Mouse (Mus musculus): ENCODE data around the gene Cds1.
"Not testable (repeated sequence)": the region's sequence is repeated elsewhere in the genome, so short reads cannot be mapped to it uniquely, and the experiment has no call there.

The Cds1 gene

DNA sequence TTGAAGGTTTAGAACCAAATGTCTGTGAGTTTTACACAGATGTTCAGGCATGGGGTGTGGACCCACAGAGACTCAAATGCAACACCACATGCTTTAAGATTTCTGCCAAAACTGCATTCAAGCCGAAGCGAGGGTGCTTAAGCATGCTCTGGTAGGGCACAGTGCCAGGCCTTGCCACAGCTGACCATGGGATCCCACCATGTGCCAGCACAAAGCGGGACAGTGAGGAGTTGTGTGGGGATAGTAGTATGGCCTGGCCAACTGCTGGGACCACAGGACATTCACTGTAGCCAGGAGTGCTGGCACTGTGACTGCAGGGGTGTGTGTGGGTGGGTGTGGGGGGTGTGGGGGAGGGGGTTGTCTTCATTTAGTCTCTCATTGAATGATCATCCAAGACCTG lies 64.0 kb downstream of the Cds1 start:
- CTCF ChIA-PET: no interaction called here

DNA sequence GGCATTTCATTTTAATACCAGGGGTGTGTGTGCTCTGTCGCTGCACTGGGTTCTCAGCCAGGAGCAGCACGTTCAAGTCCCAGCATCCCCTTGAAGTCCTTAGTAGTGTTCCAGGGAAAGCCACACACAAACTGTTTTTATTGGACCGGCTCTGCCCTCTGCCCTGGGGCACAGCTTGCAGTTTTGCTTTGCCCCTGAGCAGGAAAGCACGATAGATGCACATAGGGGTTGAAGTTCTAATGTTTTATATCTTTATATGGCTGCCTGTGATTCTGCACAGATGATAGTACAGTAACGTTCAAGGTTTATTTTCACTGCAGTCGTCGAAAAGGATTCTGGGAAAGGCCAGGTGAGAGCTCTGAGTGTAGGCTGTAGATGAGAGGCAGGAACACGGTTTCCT lies 65.2 kb downstream of the Cds1 start:
- CTCF ChIA-PET: no interaction called here

DNA sequence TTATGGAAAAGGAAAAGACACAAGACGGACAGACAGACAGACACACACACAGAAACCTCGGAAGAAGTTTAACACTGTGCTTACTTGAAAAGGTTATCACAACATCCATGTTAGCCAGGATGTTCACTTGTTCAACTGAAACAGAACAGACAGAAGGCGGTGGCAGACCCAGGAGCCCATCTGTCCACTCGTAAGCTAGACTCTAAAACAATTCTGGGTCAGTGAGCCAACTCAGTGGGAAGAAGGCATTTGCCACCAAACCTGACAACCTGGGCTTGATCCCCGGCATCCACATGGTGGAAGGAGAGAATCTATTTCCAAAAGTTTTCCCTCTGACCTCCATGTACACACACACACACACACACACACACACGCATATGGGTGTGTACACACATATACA lies 67.1 kb downstream of the Cds1 start:
- CTCF ChIA-PET: no interaction called here

DNA sequence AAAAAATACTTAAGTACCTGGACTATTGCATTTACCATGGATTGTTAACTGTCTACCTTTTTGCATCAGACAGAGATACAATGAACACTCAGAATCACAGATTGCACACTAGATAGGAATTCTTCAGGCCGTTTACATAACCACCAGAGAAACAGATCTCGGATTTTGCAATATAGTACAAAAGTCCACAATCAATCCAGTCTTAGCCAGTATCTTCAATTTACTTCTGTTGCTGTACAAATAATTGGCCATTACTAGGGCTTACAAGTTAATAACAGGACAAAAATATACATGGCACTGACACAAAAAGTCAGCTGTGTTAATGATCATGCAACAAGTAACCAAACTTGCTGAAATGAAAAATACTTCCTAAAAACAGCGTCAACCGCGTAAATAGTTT lies 68.1 kb downstream of the Cds1 start:
- CTCF ChIA-PET: no interaction called here

DNA sequence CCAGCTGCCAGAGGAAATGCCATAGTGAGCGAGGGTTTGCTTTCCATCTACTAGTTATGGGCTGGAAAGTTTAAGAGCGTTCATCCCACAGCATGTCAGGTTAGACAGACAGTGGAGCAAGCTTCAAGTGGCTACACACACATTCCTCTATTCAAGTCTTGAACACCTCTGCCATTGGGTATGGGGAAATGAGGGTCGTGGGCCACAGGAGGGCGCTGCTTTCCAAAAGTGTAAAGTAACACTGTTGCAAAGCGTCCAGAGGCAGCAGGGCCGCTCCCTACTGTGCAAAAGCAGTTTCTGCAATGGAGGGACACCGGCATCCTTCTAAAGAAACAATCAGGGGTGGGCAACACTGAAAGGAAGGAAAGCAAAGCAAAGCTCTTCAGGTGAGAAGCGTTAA lies 68.9 kb downstream of the Cds1 start:
- CTCF ChIA-PET: no interaction called here

DNA sequence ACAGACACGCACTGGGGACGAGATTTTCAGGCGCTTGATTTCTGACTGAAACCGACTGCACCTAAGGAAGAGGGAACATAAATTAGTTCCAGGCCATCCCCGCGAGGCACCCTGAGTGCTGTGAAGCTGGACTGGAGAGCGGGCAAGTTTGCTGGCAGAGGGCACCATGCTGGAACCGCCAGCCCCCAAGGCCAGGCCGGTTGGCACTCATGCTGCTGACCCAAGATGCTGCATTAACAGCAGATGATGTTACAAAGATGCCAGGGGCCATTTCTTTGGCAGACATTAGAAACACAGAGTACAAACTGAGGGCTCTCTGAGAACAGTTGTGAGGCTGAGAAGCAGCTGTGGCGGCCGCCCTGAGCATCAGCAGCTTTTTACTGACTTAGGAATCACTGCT lies 71.3 kb downstream of the Cds1 start:
- CTCF ChIA-PET: no interaction called here

DNA sequence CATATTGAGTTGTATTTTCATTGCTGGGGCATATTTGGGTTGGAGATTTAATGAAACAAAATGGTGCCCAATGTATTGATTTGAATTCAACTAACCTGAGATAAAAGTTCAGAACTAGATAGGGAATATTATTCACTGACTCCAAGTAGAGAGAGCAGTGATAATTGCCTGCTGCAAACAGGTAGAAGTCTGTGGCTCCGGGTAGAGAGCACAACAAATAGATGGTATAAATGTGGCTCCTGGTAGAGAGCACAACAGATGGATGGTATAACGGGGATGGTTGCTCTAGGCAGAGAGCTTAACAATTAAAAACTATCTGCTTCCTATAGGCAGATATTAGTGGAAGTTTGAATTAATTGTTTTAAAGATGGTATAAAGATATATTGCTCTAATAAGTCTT lies 72.7 kb downstream of the Cds1 start:
- CTCF ChIA-PET: not testable (repeated sequence)

DNA sequence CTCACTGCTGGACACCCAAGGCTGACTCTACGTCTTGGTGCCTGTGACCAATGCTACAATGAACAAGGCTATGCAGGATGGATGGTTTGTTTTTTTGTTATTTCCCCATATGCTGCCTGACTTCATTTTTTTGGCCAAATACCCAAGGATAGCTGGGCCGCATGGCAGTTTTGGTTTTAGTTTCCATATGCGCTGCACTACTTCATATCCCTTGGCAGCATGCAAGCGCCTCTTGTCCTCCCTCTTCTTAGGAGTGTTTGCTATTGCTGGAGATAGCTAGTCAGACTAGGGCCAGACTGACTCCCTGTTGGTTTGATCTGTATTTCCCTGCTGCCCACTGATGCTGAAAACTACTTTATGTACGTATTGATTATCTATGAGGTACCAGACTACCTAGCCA lies 75.5 kb downstream of the Cds1 start:
- CTCF ChIA-PET: no interaction called here

DNA sequence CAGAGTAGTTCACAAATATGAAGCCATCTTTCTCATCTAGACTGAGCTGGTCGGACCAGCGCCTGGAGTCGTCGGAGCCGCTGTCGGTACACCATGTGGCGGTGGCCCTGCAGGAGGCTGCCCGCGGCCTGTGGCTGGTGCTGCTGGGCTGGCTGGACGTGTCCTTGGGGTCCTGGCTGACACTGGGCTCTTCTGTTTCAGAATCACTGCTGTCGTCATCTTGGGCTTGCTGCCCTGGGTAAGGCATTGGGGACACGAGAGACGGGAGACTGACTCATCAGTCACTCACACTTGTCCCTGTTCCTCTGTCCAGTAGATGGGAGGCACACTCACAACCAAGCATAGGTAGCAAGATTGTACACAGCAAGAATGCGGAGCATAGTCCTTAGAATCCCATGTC lies 80.1 kb downstream of the Cds1 start:
- CTCF ChIA-PET: no interaction called here

DNA sequence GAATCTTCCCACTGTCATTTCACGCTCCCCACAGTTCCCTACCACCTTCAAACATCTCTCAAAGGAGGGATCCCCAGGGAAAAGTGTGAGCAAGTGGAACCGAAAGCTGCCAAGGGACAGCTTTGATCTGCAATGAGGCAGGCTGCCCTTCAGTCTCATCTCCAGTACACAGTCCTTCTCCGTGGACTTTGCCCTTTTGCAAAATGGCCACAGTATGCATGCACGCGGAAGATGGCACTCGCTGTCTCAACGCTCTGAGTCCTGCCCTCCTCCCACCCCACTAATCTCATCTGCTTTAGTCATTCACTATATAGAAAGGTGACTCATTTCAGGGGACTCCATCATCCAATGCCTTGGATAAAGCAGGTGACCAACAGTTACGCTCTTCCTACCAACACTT lies 81.0 kb downstream of the Cds1 start:
- CTCF ChIA-PET: no interaction called here

DNA sequence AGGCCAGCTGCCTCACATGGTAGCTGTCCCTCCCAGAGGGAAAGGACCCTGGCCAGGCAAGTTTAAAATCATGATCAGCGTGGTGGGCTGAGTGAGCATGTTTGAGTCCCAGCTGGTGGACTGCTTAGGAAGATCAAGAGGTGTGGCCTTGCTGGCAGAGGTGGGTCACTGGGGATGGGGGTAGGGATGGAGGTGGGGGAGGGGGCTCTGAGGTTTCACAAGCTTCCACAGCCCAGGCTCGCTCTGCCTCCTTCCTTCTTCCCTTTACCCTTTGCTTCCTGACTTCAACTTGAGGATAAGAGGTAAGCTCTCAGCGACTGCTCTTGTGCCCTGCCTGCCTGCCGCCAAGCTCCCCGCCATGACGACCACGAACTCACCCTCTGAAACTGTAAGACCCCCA lies 82.4 kb downstream of the Cds1 start:
- CTCF ChIA-PET: no interaction called here

DNA sequence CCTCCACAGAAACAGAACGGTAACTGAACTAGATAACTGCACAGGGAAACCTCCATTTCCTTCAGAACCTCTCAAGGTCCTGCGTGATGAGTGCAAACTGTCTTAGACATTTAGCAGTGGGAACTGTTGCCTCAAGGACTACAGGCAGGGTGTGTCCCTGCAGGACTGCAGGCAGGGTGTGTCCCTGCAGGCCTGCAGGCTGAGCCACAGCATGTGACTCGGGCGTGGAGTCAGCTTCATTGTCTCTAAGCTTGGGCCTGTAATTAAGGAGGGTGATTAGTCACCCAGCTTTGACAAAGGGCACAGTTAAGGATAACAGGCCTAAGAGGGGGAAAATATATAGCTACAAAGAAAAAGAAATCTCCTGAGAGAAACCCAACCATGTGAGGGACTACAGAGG lies 82.8 kb downstream of the Cds1 start:
- CTCF ChIA-PET: no interaction called here

DNA sequence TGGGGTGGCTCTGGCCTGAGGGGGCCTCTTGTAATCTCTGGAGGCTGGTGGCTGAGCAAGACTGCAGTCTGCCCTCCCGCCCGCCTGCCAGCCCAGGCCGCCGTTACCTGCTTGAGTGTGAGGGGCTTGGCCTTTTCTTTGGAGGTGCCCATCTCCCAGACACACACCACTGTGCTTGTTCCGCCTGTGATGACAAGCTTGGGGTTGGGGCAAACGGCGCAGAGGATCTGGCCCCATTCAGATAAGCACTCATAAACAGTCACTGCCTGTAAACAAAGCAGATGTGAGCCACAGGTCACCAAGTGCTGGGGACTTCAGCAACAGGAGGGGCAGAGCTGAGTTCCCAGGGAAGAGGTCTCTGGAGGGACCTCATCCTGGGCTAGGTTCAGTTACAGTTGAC lies 86.2 kb downstream of the Cds1 start:
- CTCF ChIA-PET: no interaction called here

DNA sequence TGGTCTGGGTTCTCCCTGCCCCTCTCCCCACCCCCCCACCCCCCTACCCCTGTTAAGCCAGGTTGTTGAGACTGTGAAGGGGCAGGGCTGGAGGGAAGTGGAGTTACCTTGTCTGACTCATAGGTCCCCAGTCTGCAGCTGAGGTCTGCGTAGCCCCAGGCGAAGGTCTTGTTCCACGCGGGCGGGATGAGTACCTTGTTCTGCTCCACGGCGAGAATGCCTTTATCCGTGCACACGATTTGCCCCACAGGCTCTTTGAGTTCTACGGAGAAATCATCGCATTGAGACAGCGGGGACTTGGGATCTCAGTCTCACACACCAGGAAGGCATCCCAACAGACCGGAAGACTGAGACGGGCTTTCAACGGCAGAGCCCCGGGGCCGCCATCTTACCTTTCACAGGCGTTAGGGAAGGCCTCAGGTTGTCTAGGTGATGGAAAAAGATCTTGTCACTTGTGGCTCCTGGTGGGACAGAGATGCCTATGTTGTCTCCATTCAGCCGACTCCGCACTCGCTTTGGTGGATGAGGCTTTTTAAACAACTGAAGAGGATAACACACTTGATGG lies 87.3 kb downstream of the Cds1 start:
- CTCF ChIA-PET: no interaction called here

DNA sequence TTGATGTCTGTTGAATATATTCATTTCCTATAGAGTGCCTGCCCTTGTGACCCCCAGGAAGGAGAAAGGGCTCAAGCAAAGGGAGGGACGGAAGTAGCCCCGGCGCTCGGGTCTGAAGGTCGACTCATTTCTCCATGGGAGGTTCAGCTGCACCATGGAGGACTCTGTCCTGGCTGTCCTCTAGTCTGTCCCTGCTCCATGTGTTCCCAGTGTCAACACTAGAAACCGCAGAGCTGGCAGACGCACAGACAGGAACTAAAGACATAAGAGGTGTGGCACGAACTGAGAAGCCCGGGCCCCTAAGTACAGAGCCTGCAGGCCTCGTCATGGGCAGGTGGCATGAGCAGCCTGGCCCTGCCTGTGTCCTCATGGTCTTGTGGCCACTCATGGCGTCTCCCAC lies 89.2 kb downstream of the Cds1 start:
- CTCF ChIA-PET: no interaction called here

DNA sequence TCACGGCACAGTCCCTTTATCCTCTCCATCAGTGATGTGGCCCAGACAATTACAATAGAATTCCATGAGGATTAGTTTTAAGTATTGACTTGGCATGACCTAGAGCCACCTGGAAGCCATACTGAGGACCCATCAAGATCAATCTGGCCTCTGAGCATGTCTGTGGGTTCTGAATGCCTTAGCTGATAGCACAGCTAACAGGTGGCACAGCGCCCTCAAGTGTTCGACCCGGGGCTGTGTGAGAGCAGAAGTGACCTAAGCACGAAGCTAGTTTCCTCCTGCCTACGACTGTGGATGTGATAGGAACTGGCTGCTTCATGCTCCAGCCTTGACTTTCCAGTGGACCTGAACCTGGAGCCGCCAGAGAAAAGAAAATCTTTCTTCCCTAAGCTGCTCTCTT lies 89.7 kb downstream of the Cds1 start:
- CTCF ChIA-PET: no interaction called here

DNA sequence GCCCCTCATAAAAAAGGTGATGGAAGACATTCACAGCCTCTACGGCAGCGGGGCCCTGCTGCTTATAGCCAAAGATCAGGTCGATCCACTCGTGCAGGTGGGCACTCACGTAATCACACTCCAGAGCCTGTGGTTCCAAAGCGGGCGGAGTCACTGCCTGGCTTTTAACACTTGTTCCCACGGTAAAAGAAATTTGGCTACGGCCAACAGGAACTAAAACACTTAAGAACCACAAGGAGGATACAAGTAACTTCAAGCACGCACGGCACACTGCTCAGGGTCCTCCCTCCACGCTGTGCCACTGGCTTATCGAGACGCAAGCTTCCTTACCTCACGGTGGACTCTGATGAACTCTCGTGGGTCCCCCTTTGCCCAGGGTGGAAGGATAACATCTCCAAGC lies 90.5 kb downstream of the Cds1 start:
- CTCF ChIA-PET: no interaction called here

DNA sequence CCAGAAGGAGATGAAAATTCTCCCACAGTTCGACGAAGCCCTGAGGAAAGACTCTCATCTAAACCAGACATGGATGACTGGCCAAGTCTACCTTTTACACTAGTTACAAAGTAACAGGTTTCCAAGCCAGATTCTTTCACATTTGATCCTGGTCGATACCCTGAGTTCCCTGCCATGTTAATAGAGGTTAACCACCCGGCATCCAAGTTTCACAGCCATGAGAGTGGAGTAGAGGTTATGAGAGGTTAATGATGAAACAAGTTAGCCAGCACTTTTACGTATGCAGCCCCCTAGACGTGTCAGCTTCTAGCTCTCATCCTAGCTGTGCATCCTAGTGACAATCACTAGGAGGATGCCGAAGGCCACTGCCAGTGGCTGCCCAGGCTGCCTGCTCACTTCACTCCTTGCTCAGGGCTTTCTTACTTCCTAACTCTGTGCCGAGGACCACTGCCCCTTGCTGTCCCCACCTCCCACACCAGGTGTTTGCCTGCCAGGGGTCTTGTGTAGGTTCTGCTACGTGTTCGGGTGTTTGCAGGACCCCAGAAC lies 94.0 kb downstream of the Cds1 start:
- CTCF ChIA-PET: no interaction called here

DNA sequence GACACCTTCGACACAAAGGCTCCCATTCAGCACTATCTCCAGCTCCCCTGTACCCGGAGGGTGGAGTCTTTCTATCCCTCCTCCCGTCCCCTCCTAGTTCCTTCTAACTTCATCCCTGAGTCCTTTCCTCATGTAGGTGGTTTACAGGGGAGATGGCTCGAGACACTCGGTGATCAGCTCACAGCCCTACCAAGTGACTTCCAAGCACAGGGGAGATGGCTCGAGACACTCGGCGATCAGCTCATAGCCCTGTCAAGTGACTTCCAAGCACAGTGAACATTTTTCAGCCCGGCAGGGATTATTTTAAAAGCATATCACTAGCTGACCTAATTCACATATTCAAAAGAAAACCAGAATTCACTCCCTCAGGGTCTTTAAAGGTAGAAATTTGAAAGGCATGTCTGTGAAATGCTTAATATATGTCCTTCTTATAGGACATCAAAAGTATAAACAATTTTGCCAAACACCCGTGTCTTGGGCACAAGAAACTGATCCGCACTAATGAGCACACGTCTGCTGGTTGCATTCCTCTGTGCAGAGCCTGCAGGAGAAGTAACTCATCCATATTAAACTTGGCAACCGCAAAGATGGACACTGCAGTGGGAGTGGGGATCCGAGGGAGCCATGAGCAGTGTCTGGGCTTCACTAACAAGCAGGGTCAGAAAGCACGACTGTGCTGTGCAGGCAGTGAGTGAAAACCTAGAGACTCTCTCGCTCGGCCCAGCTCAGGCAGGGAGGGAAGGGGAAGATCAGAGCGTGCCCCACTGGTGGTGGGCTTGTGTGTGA lies 97.0 kb downstream of the Cds1 start:
- CTCF ChIA-PET: no interaction called here

DNA sequence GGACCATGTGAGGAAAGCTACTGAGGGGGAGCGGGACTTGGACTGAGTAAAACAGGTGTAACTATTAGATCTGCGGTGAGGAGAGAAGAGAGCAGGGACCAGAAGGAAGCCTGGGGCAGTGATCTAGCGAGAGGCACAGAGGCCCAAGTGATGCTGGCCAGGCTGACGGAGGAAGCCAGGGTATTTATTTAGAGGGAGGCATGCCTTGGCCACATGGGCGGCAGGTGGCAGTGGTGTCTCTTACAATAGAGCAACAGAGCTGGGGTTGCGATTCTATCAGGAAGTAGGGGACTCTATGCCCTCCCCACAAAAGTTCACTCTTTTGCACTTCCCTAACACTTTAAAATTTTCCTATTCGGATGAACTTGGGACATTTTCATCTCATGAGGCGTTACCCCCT lies 97.7 kb downstream of the Cds1 start:
- CTCF ChIA-PET: no interaction called here

DNA sequence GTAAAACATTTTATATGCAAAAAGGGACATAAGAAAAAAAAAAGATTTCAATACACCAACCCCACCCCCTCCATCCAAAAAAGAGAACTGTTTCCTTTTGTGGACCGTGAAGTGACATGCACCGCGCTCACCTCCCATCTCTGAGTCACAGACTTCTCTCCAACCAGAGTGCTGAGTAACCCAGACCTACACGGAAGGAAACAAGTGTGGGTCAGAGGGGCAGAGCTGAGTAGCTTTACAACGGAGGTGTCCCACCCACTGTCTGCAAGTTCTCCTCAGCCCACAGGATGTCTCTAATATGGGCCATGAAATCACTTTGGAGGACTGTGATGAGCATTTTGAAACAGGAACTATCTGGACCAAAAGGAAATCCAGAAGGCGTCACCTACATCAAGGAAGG lies 99.0 kb downstream of the Cds1 start:
- CTCF ChIA-PET: no interaction called here

DNA sequence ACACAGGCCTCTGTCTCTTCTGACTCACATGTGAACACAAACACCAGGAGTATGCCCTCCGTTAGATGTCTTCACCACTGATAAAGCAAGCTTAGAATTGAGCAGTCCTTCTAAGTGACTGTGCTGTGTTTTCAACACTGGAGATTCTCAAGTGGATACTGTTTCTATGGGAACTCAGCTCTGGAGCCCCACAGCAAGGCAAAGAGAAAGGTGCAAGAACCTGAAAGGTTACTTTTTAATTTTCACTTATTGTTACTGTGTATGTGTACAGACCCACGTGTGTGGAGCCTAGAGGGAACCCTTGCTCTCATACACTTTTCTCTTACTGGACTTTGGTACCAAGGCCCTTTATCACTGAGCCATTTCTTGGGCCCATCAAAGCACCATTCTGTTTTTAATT lies 101.8 kb downstream of the Cds1 start:
- CTCF ChIA-PET: no interaction called here
